Mouse (Mus musculus): ENCODE measurements at regions not wholly inside any gene's neighbourhood (a gene's known extent, or its start where the extent isn't known, plus 50 kb on each side); places are given as distances from the start of the nearest gene placed in this dataset.
"Not testable (repeated sequence)": the region's sequence is repeated elsewhere in the genome, so short reads cannot be mapped to it uniquely, and the experiment has no call there.

GRCm38 (mm10) chr8:103506334-103506733 lies 595.1 kb upstream of the Cdh5 start:
- no peak for DNase-seq

GRCm38 (mm10) chr8:103507068-103507467 lies 594.4 kb upstream of the Cdh5 start:
- no peak for DNase-seq

GRCm38 (mm10) chr8:103520141-103520866 lies 581.1 kb upstream of the Cdh5 start:
- DNase-seq: no peak

DNA sequence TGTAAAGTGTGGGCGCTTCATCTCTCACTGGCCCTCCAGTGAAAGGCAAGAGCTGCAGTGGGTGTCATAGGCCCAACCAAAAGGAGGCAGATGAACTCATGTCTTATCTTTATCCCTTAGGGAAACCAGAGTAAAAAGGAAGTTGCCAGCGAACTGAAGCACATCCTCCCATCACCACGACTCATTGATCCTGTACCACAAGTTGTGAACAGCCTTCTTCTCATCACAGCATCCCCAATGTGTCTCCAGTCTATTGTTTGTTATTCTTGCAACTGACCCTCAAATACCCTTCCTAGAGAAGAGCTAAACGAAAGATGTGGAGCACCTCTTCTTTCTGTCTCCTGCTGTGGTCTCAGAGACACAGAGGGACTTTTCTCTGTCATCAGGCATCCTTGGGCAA lies 570.5 kb upstream of the Cdh5 start:
- DNase-seq: no peak

DNA sequence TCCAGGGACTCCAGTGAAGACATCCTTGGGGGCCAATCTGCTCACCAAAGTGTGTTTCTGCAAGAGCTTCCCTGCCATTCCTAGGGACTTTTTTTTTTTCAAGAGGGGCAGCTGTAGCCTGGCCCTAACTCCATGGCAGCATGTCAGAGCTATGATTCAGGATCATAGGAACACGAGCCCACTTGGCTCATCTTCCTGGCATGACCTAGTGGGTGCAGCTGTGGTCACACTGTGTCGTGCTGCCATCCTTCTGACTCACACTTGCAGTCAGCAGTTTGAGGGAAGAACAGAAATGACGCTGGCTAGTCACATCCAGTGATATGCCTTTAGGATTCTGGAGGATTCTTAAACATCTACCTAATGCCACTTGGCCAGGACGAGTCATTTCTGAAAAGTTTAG lies 566.5 kb upstream of the Cdh5 start:
- DNase-seq: no peak

GRCm38 (mm10) chr8:103536856-103537255 lies 564.6 kb upstream of the Cdh5 start:
- DNase-seq: no peak

DNA sequence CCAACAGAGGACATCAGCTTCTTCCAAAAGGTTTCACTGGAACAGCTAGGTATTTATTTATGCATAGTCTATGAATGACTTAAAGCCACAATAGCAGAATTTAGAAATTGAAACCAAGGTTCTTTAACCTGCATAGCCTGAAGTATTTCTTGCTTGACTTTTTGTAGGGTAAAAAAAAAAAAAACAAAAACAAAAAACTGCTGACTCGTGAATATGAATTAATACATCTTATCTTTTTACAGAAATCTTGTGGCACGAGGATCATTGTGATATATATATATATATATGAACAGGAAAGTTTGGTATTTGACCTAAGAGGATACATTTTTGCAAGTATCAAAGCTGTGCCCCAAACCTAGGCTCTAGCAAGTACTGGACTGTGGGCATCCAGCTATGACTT lies 559.5 kb upstream of the Cdh5 start:
- no peak for DNase-seq

DNA sequence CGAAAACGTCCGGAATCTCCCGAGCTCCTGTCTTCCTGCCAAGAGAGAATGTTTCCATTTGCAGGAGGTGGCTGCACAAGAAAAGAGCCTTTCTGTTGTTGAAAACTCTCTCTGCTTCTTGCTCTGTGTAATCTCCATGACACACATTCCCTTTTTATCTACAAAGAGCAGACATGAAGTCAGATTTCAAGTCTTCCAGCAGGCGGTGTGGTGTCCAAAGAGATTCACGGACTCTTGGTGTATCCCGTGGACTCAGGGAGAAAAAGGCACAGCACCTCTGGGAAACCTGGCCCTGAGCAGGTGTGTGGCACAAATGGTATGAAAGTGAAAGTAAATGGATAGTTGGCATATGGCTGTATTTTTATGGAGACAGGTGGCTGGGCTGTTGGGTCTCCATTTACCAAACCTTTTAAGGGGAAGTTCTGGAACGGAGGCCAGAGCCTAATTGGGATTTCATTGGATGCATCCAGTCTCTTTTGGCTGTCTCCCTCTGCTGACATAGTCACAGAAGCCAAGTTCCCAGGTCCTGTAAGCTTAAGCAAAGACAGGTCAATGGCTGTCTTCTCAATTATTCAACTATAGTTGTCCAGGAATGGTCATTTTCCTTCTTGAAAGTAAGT lies 549.4 kb upstream of the Cdh5 start:
- no peak for DNase-seq

DNA sequence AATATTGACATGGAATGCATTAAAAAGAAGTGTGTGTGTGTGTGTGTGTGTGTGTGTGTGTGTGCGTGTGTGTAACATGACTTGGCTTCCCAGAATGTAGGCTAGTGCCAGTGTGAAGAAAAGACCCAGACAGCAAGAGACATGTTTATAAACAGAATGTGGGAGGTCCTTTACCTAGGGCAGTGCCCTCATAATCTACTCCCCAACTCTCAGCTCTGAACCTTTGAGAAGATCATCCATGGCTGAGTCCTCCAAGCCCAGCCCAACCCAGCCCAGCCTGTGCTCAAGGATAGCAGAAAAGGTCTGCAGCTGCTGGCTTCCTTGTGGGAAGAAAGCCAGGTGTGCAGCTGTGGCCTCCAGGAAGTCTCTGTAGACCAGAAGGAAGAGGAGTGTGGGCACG lies 539.8 kb upstream of the Cdh5 start:
- DNase-seq: no peak

- DNase-seq: no peak
Measured at GRCm38 (mm10) chr8:103570864-103571425, 530.5 kb upstream of the Cdh5 start.

DNA sequence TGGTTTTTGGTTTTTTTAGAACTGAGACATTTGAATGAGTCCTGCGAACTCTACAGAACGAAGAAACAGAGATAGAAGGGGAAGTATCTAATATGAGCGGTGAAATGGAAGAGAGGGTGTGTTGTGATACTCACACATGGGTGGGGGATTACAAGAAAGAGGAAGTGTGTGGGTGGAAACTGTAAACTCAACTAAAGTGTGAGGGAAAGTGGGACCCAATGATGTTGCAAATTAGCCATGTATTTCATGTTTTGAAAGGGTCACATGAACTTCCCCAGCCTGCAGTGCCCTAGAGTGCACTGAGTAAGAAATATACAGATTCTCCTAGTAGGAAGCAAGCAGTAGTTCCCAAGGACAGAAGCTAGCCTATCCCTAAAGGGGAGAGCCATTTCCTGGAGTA lies 524.3 kb upstream of the Cdh5 start:
- no peak for DNase-seq

- no peak for DNase-seq
Measured at GRCm38 (mm10) chr8:103578006-103578405, 523.4 kb upstream of the Cdh5 start.

- no peak for DNase-seq
Measured at GRCm38 (mm10) chr8:103608291-103608690, 493.1 kb upstream of the Cdh5 start.

DNA sequence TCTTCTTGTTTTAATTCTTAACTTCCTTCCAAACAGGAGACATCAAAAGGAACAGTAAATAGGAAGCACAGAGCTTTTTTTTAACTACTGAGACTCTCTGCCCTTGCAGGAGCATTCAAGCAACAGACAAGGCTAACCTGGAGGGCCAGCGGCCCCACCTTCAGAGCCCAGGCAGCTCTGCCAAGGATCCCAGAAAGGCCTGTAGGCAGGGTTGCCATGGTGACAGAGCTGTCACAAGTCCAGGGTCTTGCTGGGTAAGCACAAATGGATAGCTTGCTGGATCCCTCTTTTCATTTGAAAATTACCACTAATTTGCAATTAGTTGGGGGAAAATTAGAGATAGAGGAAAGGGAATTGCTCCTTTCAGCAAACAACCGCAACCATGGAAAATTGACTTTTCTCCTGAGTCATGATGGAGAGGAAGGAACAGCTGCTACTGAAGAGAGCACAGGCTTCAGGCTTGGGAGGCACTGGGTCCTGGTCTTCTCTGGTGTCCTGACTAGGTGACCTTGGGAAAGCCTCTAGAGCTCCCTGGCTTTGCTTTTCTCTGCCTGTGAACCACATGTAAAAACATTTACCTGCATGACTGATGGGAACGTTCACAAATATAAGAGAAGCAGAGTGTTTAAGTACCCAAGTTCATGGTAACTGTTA lies 477.5 kb upstream of the Cdh5 start:
- DNase-seq: no peak

DNA sequence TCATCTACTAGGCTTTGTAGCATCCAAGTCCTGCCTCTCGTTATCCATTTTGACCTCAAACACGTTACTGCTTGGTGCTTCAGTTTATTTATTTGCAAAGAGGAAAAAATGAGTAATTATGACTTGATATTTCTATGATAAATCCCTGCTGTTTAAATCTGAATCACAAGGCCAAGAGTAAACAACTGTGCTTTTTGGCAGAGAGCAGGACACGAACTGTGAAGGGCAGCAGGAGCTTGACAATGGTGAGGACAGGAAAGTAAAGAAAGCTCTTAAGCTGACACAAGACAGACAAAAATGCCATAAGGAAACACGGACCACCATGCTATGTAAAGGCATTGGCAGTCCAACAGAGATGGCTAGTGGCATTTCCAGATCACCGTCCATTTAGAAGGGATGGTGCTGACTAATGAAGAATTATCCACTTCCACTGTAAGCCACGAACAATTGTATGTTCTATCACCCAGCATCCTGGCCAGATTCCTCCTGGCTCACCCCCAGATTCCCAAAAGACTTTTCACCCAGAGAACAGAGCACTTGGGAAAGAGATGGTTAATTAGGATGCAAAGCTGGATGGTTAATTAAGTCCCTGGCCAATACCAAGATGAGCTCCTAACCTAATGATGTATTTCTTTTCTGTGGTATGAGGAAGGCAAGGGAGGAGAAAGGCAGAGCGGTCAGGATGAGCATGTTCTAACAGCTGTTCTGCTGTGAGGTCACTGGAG lies 476.1 kb upstream of the Cdh5 start:
- no peak for DNase-seq

DNA sequence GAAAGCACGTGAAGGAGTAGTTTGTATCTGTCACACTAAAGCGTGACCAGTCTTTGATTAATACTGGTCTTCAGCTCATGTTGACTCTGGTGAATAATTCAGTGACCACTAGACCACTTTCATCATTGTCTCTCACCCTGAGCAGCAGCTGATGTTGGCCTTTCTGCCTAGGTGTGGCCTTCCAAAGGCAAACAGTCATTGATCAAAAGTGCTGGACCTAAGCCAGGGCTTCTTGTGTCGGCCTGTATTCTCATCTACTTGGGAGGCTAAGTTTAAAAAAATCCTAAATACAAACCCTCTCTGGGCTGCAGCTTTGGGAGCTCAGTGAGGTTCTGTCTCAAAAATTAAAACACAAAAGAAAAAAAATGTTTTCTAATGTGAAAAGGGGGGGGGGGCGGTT lies 475.0 kb upstream of the Cdh5 start:
- no peak for DNase-seq

DNA sequence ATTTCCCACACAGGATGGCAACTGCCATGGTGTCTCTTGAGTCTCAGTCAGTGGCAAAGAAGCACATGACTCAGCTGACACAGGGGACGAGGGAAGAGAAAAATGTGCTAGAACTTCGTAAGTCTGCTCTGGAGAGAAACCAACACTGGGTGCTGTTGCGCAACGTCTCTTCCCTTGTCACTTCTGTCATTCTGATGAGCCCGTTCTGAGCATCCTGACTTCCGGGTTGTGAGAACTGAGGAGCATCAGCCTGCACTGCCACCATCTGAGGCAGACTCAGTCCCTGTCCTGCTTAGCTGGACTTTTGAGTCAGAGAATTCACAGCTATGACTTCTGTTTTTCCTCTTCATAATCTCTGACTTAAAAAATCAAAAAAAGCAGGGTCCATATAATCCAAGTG lies 468.9 kb upstream of the Cdh5 start:
- DNase-seq: no peak

DNA sequence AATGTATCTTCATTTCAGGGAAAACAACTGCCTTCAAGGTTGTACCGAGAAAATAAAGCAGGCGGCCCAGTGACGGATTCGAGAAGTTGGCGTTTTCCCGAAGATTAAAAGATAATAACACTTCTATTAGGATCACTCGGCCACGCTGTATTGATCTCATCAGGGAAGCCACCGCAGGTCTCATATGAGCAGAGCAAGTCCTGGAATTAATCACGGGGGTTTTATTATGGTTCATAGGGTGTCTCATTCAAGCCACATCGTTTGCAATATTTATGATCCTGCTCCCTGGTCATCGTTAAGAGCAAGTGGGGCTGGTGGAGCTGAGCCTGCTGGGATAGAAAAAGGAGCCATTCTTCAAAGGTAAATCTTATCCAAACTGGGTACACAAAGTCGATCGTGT lies 466.5 kb upstream of the Cdh5 start:
- no peak for DNase-seq

GRCm38 (mm10) chr8:103643621-103644020 lies 457.8 kb upstream of the Cdh5 start:
- no peak for DNase-seq

GRCm38 (mm10) chr8:103644106-103644505 lies 457.3 kb upstream of the Cdh5 start:
- DNase-seq: no peak

DNA sequence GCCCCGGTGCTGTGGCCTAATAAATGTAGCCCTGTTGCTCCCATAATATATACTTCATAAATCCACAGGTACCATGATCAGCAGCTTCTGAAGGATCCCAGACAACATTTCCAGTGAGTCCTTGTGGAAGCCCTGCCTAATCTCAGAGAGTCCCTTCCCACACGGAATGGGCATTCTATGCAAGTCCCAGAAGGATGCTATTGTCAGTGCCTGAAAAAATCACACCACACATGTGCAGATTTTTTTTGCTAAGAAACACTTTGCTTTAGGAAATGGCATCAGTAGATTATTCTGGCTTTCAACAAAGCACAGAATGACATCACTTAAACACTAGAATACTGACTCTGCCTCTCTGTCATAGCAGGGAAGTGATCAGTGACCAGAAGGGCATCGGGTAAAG lies 456.6 kb upstream of the Cdh5 start:
- DNase-seq: no peak

GRCm38 (mm10) chr8:103664796-103665195 lies 436.6 kb upstream of the Cdh5 start:
- no peak for DNase-seq

- DNase-seq: not testable (repeated sequence)
Measured at GRCm38 (mm10) chr8:103686233-103686632, 415.2 kb upstream of the Cdh5 start.

All from spleen, adult 18-20 months (tissue).